Mouse (Mus musculus): ENCODE data around the gene Cfap299.
A peak's percentile ranks its signal among the peaks of the same experiment; 100 is the strongest.
"Not testable (repeated sequence)": the region's sequence is repeated elsewhere in the genome, so short reads cannot be mapped to it uniquely, and the experiment has no call there.

Cfap299 gene

DNA sequence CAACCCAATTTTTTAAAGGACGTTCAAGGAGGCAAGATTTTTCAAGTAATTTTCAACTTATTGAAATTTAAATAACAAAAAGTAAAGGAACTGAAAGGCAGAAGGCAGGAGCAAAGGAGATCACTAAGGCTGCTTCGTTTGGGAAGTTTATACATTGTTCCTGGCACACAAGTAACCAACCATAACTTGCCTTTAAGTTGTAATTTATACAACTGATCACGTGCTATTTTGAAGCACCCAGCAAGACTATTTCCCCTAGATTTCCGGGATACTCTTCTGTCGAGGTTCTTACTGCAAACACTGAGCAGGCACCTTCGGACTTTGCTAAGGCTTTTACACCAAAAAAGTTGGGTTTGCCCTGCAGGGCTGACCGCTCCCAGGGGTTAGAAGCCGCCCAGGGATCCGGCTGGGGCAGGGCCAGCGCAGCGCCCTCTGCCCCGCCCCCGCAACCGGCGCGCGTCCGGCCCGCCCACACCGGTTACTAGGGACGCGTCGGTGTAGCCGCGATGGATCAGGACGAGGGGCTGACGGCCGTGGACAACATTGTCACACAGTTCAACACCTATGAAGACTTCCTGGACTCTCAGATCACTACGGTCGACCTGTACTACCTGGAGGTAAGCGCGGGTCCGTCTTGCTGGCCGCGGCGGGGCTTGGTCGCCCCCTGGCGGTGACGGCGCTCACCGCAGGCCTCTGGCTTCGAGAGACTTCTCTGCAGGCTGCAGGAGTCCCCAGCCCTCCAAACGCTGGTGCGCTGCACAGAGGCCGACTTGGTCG lies at the start of gene Cfap299:
Cfap299 (plus strand) TSS at position 457 of the 777 bp plus-strand sequence.
- DNase-seq: peak; percentile 81

DNA sequence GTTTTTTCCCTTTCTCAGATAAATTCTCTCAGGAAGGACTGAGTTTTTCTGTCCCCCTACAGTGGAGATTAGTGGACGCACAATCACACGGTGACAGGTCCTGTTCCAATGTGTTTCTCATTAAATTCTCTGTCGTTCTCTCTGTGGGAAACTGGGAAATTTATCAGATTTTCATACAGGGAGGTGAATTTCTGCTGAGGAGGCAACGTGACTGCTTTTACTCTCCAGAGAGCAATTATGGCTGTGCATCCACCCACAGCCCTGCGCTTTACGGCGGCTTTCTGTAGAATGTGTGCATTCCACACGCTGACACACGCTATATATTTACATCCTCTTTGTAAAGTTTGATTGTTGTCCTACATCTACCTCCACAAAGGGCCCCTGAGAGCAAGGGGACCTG lies 47.1 kb upstream of the Cfap299 start:
- DNase-seq: no peak

DNA sequence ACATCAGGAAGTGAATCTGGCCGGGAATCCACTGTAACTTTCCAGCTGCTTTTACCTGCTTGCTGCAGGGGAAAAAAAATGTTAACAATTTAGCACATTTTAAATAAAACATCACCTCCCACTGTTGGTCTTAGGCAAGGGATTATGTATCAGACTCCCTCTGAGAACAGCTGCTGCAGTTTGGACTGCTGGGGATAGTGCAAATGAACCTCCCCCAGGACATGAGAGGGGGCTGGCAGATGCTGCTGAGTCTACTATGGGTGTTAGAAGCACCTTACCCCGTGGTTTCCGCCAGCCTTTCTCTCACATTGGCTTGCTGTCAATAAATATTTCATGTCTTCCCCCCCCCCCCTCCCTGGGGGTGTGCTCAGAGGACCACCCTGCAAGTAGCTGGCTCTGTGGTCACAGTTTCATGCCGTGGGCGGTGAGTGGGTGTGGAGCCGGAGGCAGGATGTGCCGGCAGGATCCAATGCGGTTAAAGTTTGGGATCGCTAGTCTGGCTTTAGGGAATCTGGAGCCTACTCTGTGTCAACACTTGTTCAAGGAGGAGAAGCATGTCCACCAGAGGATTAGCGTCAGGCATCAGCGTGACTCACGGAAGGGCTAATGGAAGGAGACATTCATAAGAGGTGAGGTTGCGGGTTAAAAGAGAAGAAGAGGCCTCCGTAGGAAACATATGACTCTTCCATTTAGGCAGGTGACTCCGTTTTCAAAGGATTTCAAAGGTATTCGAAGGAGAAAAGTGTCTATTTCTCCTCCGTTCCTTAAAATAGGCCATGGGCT lies 45.2 kb upstream of the Cfap299 start:
- DNase-seq: no peak

DNA sequence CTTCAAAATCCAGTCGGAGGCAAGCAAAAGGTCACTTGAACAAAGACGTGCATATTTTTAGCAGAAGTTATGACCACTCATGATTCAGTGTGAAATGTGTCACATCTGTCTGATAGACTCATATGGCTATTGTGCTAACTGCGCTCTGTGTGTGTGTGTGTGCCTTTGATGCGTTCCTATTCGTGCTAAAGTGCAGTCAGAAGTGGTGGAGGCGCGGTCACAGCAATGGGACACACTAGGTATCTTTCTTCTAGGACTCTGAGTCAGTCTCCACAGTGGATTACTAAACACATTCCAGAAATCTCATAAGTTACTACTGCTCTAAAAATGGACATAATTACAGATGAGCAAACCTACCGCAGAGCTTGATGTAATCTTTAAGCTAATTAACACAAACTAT lies 38.5 kb upstream of the Cfap299 start:
- DNase-seq: no peak

DNA sequence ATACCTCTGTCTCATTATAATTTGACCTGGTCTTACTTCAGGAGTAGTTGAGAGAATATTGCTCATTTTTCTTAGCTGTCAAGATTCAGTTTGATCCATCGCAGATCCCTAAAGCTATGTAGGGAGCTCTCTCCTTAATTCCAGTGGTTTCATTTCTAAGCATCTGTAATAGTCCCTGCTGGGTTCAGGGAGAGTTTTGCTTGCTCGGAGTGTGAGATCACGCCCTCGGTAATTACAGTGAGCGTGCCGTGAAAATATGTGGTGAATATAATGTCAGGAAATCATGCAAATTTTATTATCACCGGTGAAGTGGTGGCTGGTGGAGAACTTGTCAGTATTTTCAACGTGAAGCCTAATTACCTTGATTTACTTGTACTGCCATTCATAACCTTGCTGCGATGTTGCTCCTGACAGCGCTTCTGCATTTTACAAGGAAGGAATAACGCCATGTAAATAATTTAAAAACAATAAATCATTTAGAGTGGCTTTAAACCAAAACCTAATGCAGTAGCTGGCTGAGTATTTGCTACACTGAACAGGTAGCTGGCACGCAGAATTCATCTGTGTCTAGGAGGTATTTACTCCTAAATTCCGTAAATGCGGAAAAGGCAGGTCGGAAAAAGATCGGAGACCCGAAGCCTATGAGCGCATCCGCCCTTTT lies 36.6 kb upstream of the Cfap299 start:
- DNase-seq: no peak

DNA sequence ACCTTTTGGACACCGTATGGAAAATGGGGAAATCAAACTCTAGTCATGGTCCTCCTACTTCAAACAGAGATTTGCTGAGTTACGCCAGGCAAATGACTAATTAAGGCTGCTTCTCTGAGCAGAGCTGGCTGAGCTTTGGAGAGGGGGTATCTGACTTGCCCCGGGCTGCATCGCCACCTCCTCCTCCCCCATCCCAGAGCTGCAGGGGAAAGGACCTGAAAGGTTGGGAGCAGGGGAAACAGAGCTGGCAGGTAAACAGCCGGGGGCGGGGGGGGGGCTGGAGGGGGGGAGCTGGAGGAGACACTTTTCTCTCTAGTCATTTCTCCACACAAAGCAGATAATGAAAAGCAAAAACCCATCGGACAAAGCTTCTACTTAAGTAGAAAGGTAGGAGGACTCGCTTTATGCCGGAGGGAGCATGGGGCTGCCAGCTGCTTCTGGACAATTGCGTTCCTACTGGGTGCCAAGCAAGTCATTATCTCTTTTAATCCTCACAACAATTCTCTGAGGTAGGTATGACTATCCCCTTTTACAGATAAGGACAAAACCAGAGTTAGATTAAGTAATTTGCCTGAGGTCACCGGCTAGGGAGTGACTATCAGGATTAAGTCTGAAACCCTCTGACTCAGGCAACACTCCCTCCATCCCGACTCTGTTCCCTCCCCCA lies 35.9 kb upstream of the Cfap299 start:
- no peak for DNase-seq

DNA sequence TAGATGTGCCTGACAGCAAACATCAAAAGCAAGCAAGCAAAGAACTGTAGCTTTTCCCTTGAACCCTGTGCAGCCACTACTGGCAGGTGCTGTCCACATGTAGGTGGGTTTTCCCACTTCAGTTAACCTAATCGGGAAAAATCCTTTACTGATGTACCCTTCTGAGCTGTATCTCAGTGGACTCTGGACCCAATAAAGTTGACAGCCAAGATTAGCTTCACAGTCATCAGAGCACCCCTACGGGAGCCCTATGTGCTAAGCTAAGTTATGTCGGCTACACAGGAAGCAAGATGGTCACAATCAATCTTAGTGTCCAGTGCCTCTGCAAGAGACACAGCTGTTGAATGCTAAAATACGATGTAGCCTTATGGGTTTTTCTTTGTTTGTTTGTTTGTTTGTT lies 29.0 kb upstream of the Cfap299 start:
- DNase-seq: no peak

DNA sequence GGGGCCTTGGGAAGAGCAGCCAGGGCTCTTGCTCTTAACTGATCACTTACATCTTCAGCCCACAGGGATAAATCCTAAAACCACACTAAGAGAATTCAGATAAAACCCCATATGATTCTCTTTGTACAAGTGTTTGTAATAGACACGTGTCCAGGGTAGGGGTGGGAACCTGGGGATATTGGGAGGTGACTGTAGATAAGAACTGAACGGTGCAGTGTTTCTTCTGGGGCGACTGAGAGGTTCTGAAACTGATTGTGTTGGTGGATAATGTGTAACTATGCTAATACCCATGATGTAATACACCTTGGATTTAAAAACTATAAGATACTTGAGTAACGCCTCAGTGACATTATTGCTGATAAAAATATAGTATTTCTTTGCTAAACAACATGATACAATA lies 23.4 kb upstream of the Cfap299 start:
- no peak for DNase-seq

DNA sequence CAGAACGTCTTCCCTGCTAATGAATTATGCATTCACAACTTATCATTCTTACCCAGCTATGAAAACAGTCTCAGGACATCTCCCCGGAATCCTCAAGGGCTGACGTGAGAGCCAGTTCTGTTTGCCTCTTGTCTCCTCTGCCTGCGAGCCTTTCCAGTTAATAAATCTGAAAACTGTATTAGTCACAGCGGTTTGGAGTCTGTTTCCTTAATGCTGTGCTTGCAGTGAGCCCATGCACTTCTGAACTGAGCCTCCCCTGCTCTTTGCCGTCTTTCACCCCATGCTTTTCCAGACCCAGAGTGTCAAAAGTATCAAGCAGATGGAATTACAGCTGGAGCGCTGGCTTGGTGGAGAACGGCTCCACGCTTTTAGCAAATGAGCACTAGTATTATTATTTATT lies 22.6 kb upstream of the Cfap299 start:
- DNase-seq: no peak

DNA sequence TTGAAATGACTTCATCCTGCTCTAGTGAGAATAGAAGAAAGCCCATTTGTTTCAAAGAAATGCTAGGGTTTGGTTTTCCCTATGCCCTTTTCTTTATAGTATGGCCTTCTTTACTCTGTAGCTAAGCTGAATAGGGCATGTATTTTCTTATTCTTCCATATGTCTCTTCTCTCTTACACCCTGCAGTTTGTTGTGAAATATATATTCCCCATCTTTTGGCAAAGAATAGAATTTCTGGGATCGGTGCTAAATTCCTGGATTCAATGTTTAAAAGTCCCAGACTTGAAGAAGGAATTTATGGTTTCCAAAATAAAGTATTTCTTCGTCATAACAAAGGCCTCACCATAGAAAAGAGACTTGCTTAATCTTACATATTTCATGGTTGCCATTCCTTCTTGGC lies 2.5 kb upstream of the Cfap299 start:
- no peak for DNase-seq

DNA sequence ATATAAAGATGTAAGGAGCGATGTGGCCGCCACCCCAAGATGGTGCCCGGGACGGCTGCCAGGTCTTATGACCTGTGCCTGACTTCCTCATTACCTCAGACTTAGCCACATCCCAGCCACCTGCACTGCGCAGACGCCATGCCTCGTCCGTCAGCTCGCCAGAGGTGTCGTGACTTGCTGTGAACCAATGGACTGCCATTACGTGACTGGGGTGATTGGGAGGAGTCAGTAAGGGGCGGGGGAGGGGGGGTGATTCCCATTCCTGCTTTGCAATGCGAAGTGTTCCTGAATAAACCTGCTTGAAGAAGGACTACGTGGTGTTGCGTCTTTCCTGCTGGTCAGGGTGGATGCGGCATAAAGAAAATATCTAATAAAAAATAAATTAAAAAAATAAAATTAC lies 14.6 kb downstream of the Cfap299 start:
- DNase-seq: not testable (repeated sequence)

DNA sequence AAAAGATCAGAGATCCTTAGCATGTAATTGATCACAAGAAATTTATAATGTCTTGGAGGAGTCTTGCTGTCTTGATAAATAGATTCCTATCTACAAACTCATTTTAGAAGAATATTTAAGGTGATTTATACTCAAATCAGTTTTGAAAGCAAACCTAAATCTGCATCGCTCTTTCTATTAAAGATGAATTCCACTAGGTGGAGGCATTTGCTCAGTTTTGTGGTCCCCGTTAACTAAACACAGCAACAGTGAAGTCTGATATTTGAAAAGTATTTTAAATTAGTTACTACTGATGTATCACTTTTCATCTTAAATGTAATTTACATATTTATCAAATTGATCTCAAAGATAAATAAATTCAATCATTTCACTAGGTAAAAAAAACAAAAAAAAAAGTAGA lies 15.5 kb downstream of the Cfap299 start:
- peak; percentile 14 for DNase-seq

DNA sequence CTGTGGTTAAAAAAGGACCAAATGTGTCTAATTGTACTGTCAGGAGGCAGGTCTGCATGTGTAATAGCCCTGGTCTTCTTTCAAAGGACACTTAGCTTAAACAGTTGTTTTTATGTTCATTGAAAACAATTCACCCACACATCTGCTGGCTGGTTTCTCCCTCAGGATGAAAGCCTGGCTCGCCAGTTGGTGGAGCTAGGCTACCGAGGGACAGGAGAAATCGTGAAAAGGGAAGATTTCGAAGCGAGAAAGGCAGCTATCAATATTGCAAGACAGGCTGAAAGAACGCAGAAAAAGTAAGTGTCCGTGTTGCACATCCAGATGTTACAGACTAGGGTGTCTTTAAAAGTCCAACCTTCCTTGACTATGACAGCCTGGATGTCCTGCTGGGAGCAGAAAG lies 17.0 kb downstream of the Cfap299 start:
- no peak for DNase-seq

DNA sequence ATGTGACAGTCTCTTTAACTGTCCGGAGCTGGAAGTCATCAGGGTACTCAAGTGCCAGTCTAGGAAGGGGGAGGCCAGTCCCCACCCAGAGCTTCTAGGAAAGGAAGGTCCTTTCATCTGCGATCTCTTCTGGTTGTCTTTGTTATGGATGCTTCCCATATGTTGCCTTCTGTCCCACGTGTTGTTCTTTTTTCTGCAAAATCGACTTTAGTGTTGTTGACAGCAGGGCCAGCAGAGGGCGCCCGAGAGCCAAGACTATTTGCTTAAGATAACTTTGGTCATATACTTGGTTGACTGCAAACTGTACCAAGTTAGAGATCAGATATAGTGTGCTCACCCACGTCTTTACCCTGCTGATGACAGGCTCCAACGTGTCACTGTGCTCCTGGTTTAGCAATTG lies 19.5 kb downstream of the Cfap299 start:
- peak; percentile 65 for DNase-seq

DNA sequence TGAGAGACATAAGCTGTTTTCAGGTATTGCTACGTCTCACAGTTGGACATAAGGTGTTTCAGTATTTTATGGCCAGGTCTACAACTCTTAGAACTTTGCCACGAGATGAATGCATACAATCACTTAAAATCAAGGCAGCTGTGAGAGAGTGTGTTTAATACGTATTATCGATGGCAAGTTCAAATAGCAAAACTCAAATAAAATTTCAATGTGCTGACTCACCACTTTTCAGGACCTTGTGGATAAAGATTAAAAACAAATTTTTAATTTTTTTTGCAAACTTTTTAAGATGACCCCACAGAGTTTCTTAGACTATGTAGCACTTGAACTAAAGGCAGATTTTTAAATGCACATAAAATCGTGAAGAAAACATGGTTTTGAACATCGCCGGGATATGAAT lies 30.8 kb downstream of the Cfap299 start:
- DNase-seq: no peak

DNA sequence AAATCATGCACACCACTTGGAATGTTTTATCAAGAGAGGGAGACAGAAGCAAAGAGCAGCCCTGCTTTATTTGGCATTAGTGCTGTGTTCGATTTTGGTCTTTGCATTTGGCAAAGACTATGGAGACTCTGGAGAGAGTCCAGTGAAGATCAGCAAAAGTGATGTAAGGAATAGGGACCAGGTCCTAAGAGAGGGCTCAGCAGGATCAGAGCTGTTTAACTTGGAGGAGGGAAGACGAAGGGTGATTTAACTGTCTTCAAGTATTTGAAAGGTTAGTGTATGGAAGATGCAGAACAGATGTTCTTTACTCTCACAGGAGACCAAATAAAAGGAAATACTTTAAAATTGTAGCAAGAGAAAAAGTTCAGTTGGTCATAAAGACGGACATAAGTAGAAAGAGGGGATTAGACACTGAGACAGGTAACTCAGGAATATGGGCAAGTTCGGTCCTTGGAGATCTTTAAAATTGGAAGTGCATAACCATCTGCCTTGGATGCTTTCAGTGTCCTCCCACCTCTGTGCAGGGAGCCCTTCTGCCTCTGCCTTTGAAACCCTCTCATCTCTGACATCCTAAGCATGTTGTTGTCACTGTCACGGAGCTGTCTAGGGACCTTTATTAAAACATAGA lies 31.8 kb downstream of the Cfap299 start:
- DNase-seq: no peak

DNA sequence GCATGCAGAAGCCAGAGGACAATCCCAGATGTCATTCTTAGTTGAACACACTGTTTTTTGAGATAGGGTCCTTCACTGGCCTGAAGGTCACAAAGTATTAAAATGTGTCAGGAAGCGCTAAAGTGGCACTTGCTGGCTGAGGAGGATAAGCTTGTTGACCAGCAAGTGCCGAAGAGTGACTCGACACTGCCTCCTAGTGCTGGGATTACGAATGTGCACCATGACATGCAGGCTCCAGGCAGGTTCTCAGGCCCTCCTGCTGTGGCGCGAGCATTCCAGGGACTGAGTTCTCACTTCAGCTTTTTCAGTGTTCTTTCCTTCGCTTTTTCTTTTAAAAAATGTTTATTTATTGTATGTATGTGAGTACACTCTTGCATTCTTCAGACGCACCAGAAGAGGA lies 34.3 kb downstream of the Cfap299 start:
- no peak for DNase-seq

DNA sequence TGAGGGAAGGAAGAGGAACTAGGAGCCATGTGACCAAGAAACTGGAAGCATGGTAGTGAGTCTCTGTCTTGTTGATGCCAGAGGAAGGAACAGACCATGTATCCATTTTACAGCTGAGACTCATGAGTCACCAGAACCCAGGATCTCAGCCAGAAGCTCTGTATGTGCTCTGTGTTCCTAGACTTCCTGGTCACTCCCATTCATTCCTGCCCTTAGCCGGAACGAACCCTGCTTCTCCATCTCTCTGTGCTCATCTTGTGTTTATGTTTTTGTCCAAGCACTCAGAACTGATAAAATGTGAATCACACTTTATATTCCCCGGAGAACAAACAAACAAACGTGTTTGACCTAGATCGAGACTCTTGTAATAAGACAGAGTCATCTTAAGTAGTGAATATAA lies 36.2 kb downstream of the Cfap299 start:
- DNase-seq: no peak

DNA sequence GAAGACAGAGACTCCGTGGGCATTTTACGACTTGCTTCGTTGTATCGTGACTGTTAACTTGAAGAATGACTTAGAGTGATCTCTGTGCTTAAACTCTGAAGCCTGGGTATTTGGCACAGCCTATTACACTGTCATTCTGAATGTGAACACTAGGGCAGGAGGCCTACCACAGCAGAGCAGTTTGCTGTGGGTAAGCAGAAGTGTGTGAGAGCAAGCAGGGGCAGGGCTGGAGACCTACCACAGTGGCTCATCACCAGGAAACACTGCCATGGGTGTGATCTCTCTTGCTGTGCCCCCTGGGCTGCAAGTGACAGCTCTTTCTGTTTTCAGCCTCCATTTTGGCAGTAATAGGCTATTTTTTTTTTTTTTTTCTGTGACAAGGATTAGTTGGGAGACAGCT lies 39.7 kb downstream of the Cfap299 start:
- no peak for DNase-seq

DNA sequence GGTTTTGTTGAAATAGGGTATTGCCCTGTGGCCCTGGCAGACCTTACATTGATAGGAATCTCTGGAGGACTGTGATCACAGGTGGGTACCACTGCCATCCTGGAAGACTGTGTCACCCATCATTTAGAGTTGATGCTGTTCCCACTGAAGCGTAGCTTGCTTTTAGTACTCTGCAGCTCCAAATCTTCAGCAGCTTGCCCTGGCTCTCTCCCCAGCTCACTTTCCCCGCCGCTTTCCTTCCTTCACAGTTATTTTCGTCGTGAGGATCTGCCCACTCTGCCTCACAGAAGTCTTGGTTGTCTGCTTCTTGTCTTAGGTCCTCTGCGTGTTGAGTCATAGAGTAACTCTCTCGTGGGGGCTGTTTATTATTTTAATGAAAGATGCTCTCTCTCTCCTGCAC lies 40.3 kb downstream of the Cfap299 start:
- DNase-seq: no peak

DNA sequence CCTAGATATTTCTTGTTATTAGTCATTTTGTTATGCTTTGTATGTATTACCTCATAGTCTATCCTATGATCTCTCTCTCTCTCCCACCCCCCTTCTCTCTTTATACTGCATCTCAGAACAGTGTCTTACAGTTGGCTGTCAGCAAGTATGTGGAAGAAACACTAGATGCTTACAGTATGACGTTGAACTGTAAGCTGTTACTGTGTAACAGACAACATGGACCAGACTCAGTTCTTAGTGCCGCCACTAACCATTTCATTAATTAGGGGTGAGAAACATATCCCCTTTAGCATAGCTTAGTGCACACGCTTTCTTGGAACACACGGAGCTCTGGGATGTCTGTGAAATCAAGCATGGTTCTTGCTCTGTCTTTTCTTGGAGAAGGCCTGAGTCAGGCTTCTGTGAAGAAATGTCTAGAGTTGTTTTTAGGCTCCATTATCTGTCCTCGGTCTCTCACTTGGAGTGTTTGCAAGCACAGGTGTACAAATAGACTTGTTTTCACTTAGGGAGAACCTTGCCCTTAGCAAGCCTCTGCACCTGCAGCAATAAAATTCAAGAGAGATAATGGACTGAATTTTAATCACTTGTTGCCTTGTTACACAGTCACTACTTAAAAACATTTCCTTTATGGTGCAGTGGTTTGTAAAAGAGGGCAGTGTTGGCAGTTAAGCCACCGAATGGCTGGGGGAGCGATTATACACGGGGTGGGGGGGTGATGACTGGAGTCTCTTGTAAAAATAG lies 47.1 kb downstream of the Cfap299 start:
- DNase-seq: peak; percentile 6

DNA sequence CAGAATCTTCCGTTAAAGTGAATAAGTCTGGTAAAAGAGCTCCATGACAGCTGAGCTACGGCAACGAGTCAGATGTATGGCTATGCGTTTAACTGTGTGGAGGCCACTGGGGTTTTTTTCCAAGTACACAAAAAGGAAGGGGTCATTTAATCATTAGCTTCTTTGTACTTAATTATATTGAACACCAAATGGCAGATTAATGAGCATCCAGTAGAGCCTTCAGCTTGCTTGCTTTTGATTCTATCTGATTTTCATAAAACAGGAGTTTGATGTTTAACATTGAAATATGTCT lies 47.6 kb downstream of the Cfap299 start:
- DNase-seq: no peak
